Mouse (Mus musculus): ENCODE results near the gene Chchd3. TPM values are rescaled to one million over a fixed set of nuclear protein-coding genes. Genes with fewer than 3 reads are reported as not detected.

Gene Chchd3
- total RNA-seq, 1 experiment from 2014 or later = 76.9 TPM

DNA sequence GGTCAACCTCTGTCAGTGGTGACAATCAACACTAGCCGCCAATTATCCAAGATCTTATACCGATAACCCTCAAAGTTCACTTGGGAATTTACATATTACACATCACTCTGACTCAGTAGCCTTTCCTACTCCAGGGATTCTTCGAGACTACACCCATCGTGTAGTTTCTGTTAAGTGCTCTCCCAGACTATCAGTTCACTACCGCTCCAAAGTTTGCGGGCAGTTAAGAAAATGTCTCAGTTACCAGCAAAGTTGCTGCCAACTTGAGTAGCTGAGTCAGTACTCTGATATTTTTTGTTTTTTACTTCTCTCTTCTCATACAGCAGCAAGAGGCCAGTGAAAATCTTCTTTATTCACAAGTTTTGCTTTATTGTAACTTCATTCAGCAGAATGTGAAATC lies 31.8 kb downstream of the Chchd3 start:
- ATAC-seq (ENCODE audit: extremely low read depth, insufficient number of reproducible peaks, low FRiP score, poor library complexity, severe bottlenecking) = no peak

- no peak for ATAC-seq (ENCODE audit: extremely low read depth, insufficient number of reproducible peaks, low FRiP score, poor library complexity, severe bottlenecking)
These were observed 35.0 kb downstream of the Chchd3 start for GRCm38 (mm10) chr6:33025041-33025440.

DNA sequence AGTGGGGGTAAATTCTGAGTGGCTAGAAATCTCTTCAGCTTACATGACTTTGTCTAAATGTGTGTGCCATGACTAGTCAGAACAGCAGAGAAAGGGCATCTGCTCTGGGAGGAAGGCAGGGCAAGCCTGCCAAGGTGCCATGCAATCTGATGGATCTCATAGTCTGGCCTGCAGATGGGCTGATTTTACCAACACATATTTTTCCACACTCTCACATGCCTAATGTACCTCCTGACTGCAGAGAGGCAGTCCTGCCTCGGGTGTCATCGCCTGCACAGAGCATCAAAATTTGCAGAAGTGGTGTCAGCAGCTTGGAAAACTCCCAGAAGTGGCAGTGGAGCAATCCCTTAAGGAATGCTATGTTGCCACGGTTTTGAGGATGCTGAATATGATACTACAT lies 55.5 kb downstream of the Chchd3 start:
- no peak for ATAC-seq (ENCODE audit: extremely low read depth, insufficient number of reproducible peaks, low FRiP score, poor library complexity, severe bottlenecking)

GRCm38 (mm10) chr6:33002988-33003387 lies 57.1 kb downstream of the Chchd3 start:
- ATAC-seq (ENCODE audit: extremely low read depth, insufficient number of reproducible peaks, low FRiP score, poor library complexity, severe bottlenecking) = no peak

DNA sequence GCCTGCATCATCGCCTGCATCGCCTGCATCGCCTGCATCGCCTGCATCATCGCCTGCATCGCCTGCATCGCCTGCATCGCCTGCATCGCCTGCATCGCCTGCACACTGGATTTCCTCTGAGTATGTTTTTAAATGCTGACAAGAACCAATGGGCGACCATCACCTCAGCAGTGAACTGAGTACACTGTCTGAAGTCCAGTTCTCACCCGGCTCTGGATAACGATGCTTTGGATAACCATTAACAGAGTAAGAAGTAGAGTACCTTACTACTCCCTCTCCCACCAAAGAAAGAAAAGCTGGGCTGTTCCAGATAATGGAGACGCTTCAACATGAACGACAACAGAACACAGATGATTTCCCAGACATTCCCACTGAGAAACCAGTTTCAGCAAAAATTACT lies 58.8 kb downstream of the Chchd3 start:
- no peak for ATAC-seq (ENCODE audit: extremely low read depth, insufficient number of reproducible peaks, low FRiP score, poor library complexity, severe bottlenecking)

GRCm38 (mm10) chr6:32996597-32996996 lies 63.5 kb downstream of the Chchd3 start:
- ATAC-seq (ENCODE audit: extremely low read depth, insufficient number of reproducible peaks, low FRiP score, poor library complexity, severe bottlenecking) = no peak

GRCm38 (mm10) chr6:32993847-32994246 lies 66.2 kb downstream of the Chchd3 start:
- ATAC-seq (ENCODE audit: extremely low read depth, insufficient number of reproducible peaks, low FRiP score, poor library complexity, severe bottlenecking) = no peak

DNA sequence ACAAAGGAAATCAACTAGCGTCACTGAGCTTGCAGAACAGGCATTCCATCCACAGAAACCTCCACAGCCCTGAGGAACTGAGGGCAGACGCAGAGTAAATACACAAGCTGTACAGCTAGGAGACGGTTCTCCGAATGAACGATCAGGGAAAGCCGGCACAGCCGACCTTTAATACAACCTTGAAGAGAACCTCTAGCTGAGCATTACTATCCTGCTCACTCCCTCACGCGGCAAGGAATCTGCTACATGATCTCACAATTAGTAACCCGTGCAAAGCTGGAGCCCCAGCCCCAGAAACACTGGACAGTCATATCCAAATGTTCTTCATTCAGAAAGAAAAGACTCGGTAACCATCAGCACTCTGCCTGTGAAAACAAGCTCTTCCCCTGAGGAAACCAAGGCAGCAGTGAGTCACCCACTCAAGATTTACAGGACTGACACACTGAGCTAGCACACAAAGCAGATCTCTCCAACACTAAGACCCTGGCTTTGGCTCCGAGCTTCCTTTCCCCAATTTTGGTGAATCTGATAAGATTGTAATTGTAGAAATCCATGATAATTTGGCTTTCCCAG lies 69.9 kb downstream of the Chchd3 start:
- no peak for ATAC-seq (ENCODE audit: extremely low read depth, insufficient number of reproducible peaks, low FRiP score, poor library complexity, severe bottlenecking)

DNA sequence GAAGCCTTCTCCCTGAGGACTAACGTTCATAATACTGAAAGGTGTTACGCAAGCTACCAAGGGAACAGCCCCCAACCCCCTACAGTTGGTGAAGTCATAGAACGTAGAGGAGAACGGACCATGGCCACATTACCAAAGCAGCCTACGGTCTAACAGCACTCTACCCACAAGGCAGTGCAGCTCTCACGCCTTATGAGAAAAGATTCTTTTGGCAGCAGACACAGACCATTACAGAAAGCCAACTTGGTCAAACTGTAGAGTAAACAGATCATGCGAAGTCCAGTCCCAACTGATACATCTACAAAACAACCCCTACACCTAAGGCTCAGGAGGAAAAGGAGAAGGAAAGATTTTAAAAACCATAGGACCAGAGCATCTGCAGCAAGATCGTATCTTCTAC lies 71.5 kb downstream of the Chchd3 start:
- ATAC-seq (ENCODE audit: extremely low read depth, insufficient number of reproducible peaks, low FRiP score, poor library complexity, severe bottlenecking) = no peak

DNA sequence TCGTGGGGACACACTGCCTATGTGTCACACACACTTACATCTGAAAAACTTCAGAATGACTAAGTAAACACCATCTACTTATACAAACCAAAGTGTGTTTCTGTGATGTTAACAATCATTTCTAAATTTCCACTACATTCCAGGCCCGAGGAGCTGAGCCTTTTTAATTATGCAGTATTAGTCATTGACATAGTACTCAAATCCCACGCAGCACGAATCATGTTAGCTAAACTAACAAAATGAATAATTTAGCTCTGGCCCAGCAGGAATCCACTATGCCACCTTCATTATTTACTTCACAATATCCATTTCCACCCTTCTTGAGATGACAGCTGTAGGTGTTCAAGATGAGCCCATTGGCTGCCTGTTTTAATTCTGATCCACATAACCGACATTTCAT lies 76.2 kb downstream of the Chchd3 start:
- ATAC-seq (ENCODE audit: extremely low read depth, insufficient number of reproducible peaks, low FRiP score, poor library complexity, severe bottlenecking) = no peak

DNA sequence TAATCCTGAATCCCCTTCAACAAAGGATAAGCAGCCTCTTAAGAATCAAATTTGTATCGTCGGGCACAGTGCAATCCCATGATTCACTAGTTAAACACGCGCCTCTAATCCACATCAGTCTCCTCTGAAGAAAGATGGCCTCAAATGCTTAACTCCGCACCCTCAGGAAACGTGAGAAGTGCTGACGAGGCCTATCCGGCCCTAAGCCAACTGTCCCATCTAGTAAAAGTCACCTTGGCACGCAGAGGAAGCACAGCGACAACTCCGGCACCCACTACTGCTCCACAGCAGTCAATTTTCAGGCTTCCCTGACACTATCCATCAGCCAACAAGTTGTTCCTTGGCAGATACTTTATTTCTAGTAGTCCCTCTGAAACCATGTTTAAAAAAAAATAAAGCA lies 78.8 kb downstream of the Chchd3 start:
- ATAC-seq (ENCODE audit: extremely low read depth, insufficient number of reproducible peaks, low FRiP score, poor library complexity, severe bottlenecking) = no peak

GRCm38 (mm10) chr6:32978811-32979210 lies 81.2 kb downstream of the Chchd3 start:
- ATAC-seq (ENCODE audit: extremely low read depth, insufficient number of reproducible peaks, low FRiP score, poor library complexity, severe bottlenecking) = no peak

GRCm38 (mm10) chr6:32971926-32972325 lies 88.1 kb downstream of the Chchd3 start:
- no peak for ATAC-seq (ENCODE audit: extremely low read depth, insufficient number of reproducible peaks, low FRiP score, poor library complexity, severe bottlenecking)

DNA sequence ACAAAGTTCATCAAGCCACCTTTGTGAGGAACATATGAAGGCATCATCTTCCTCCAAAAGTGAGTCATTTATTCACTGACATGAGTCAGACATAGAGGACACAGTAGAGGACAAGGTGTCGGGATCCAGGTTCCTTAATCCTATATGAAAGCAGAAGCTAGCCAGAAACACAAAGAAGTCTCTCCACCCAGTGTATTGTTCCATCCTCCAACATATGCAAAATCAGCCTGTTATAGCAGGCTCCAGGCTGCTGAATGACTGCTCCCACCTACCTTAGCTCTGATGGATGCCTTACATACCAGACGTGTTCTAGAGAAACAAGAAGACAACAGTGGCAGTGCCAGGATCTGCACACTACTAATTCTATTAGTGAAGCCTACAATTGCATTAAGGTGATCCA lies 91.1 kb downstream of the Chchd3 start:
- no peak for ATAC-seq (ENCODE audit: extremely low read depth, insufficient number of reproducible peaks, low FRiP score, poor library complexity, severe bottlenecking)

DNA sequence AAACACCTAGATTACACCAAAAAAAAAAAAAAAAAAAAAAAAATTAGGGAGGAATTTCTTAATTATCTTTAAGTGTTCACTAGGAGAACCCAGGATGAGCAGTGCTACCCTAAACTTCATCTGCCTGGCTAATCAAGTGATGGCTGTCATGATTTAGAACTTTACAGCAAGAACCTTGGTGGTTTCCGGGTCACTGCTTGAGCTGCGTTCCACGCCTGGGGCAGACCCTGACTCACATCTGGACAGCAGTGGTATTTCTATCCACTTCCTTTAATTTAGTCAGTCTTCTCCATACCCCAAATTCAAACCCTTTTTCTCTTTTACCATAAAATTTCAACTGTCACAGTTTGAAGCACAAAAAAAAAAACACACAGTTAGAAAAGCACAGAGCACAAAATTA lies 98.0 kb downstream of the Chchd3 start:
- ATAC-seq (ENCODE audit: extremely low read depth, insufficient number of reproducible peaks, low FRiP score, poor library complexity, severe bottlenecking) = no peak

GRCm38 (mm10) chr6:32961477-32961876 lies 98.6 kb downstream of the Chchd3 start:
- no peak for ATAC-seq (ENCODE audit: extremely low read depth, insufficient number of reproducible peaks, low FRiP score, poor library complexity, severe bottlenecking)

GRCm38 (mm10) chr6:32959816-32960550 lies 100.1 kb downstream of the Chchd3 start:
- ATAC-seq (ENCODE audit: extremely low read depth, insufficient number of reproducible peaks, low FRiP score, poor library complexity, severe bottlenecking) = no peak

DNA sequence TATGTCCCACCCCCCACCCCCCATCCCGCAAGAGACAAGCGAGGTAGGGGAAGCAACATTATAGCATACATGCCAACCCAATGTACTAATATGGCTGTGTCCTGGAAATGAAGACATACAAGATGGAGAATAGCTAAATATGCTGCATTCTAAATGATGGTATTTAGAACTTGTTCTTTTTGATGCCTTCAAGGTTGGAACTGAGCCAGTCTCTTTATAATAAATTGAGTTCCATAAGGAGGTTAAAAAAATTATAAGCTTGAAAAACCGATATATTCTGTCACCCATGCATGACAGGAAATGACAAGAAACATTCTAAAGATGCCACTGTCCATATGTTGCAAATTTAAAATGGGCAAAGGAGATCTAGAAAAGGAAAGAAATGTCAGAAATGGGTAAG lies 104.6 kb downstream of the Chchd3 start:
- no peak for ATAC-seq (ENCODE audit: extremely low read depth, insufficient number of reproducible peaks, low FRiP score, poor library complexity, severe bottlenecking)

- no peak for ATAC-seq (ENCODE audit: extremely low read depth, insufficient number of reproducible peaks, low FRiP score, poor library complexity, severe bottlenecking)
These were observed 109.1 kb downstream of the Chchd3 start for GRCm38 (mm10) chr6:32950973-32951372.

DNA sequence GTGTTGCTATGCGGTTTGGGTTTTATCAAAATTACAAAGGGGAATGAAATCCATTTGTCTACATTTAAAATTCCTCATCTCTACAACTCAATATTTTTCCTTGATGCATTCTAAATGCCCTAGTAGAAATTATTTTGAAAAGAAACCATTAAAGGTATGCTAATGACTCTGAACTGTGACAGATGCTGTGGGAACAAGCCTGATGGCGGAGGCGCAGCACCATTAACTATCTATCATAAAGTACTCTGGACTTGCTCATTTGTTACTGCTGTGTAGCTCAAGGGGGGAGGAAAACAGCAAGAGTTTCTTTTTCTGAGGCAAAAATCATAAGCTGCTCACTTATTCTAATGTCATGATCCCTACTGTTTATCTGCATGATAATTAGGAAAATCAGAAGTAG lies 110.4 kb downstream of the Chchd3 start:
- no peak for ATAC-seq (ENCODE audit: extremely low read depth, insufficient number of reproducible peaks, low FRiP score, poor library complexity, severe bottlenecking)

DNA sequence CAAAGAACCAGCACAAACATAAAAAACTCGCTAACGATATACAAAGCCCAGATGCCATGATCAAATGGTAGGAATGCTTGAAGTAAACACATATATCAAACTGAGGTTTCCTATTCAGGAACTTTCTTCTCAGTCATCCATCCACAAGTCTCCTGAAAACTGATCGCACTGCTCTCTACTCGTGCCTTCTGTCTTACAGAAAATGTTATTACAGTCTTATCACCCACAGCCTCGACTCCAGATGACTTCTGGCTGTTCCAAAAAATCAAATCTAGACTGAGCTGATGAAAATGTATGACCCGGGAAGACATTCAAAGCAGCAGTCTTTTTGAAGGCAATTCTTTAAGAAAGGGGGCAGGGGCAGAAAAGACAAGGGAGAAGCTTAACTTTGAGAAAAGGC lies 112.8 kb downstream of the Chchd3 start:
- no peak for ATAC-seq (ENCODE audit: extremely low read depth, insufficient number of reproducible peaks, low FRiP score, poor library complexity, severe bottlenecking)

Measured in neutrophil, adult 5-6 weeks (primary cell).